Comparison of ENCODE assay signal across 20 mouse cellular contexts in the genomic region with DNA sequence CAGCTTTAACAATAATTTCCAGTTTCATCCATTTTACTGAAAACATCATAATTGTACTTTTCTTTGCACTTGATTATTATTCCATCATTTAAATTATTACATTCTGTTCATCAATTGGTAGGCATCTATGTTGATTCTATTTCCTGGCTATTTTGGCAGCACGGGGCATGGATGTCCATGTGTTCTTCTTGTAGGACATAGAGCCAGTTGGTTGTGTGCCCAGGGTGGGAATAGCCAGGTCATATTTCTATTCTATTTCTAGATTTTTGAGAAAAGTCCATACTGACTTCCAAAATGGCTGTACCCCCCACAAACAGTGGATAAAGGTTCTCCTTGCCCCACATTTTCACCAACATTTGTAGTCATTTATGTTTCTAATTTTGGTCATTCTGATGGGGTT. TPM values are rescaled to one million over a fixed set of nuclear protein-coding genes. Genes with fewer than 3 reads are reported as not detected.
DNase-seq lines count a peak whose midpoint lies in the region; ATAC-seq and TF ChIP-seq lines count a peak whose summit lies in the region.
"Had no signal": no experiment of that assay in that cellular context is flagged by ENCODE, and none has a peak within 500 bp of the region (broad histone marks: within the 10 kb centered on the region; RNA-seq: fewer than 3 reads in every experiment).

No protein-coding gene starts in this region.

- H3K27me3 ChIP-seq in cerebellum, adult 2 months (ENCODE audit: control insufficient read depth, insufficient read depth, low read length), result no peaks in the 10 kb centered on the region
- no peaks in the 10 kb centered on the region for H3K27me3 ChIP-seq in hindbrain, embryonic 12.5 days
- H3K27me3 ChIP-seq in hindbrain, embryonic 11.5 days (ENCODE audit: control insufficient read depth, insufficient read depth, low read length), result no peaks in the 10 kb centered on the region
- H3K27me3 ChIP-seq: CH12.LX; heart, embryonic 13.5 days; hindbrain, embryonic 13.5 days; Patski had no signal

- WGBS in cerebellum, adult 2 months, result 12% methylated on average over 1 of the region's 1 CpGs
- WGBS in hindbrain, embryonic 12.5 days, result 88% methylated on average over 1 of the region's 1 CpGs
- 96% methylated on average over 1 of the region's 1 CpGs for WGBS in hindbrain, embryonic 11.5 days

- TF ChIP-seq POLR2A in cerebellum, adult 2 months (IDR thresholded peaks at IDR 0.05; ENCODE audit: borderline replicate concordance, insufficient read depth, low read length), result no peak

- H3K4me3 ChIP-seq in cerebellum, adult 2 months (replicated peaks; ENCODE audit: insufficient read depth, low read depth, low read length), result no peak overlapping the region
- H3K4me3 ChIP-seq in hindbrain, embryonic 12.5 days, result no peak overlapping the region
- H3K4me3 ChIP-seq in hindbrain, embryonic 11.5 days (ENCODE audit: low read depth, low read length), result no peak overlapping the region
- H3K4me3 ChIP-seq: embryonic facial prominence, embryonic 10.5 days; forebrain, embryonic 10.5 days; gastrocnemius, adult 2 months; heart, embryonic 13.5 days; hindbrain, embryonic 13.5 days had no signal

- no peak for ATAC-seq in hindbrain, embryonic 12.5 days (ENCODE audit: low FRiP score)
- ATAC-seq in hindbrain, embryonic 11.5 days (ENCODE audit: low FRiP score), result no peak
- ATAC-seq: activated CD4-positive, CD25-positive, alpha-beta regulatory T cell, adult 4 months; forebrain, embryonic 14.5 days; hindbrain, postnatal 0 days; Patski had no signal

- H3K27ac ChIP-seq in cerebellum, adult 2 months (ENCODE audit: insufficient read depth, low read length), result no peak overlapping the region
- no peak overlapping the region for H3K27ac ChIP-seq in hindbrain, embryonic 12.5 days
- no peak overlapping the region for H3K27ac ChIP-seq in hindbrain, embryonic 11.5 days (ENCODE audit: low read depth, low read length)
- H3K27ac ChIP-seq: embryonic facial prominence, embryonic 10.5 days; forebrain, embryonic 10.5 days; gastrocnemius, adult 2 months; heart, embryonic 13.5 days; hindbrain, embryonic 13.5 days; hindbrain, postnatal 0 days had no signal

- TF ChIP-seq CTCF in cerebellum, adult 2 months (IDR thresholded peaks at IDR 0.05; ENCODE audit: borderline replicate concordance, insufficient read depth, low read depth, low read length), result no peak

- no peaks in the 10 kb centered on the region for H3K4me1 ChIP-seq in cerebellum, adult 2 months (ENCODE audit: control insufficient read depth, insufficient read depth, low read length)
- H3K4me1 ChIP-seq in hindbrain, embryonic 12.5 days, result no peaks in the 10 kb centered on the region
- H3K4me1 ChIP-seq in hindbrain, embryonic 11.5 days (replicated peaks; ENCODE audit: control insufficient read depth, insufficient read depth, low read length), result no peaks in the 10 kb centered on the region
- H3K4me1 ChIP-seq: embryonic facial prominence, embryonic 10.5 days; heart, embryonic 13.5 days; hindbrain, embryonic 13.5 days had no signal

- H3K36me3 ChIP-seq in hindbrain, embryonic 12.5 days, result no peaks in the 10 kb centered on the region
- no peaks in the 10 kb centered on the region for H3K36me3 ChIP-seq in hindbrain, embryonic 11.5 days (ENCODE audit: control insufficient read depth, insufficient read depth, low read length)
- H3K36me3 ChIP-seq: embryonic facial prominence, embryonic 10.5 days; forebrain, embryonic 10.5 days; heart, embryonic 13.5 days; hindbrain, embryonic 13.5 days had no signal

- peak; percentile 57 for DNase-seq in cerebellum, adult 11 months
- DNase-seq in cerebellum, adult 2 months, result peak; percentile 58 to 79
- peak; percentile 66 to 68 for DNase-seq in cerebellum, postnatal 10 days
- no peak for DNase-seq in hindbrain, embryonic 11.5 days (ENCODE audit: low spot score)
- DNase-seq in yolk sac, embryonic 10.5 days (ENCODE audit: low spot score), result no peak
- DNase-seq: adrenal gland, postnatal 14 days; gastrocnemius, adult 2 months; gastrocnemius, postnatal 36 days; heart, postnatal 36 days; kidney, adult 18-20 months had no signal

- H3K9ac ChIP-seq in hindbrain, embryonic 12.5 days, result no peak overlapping the region
- H3K9ac ChIP-seq in hindbrain, embryonic 11.5 days (ENCODE audit: low read depth, low read length), result no peak overlapping the region
- H3K9ac ChIP-seq: heart, embryonic 13.5 days; hindbrain, embryonic 13.5 days had no signal

- H3K4me2 ChIP-seq in hindbrain, embryonic 12.5 days (replicated peaks), result no peak overlapping the region
- H3K4me2 ChIP-seq in hindbrain, embryonic 11.5 days (replicated peaks; ENCODE audit: low read depth, low read length), result no peak overlapping the region
- H3K4me2 ChIP-seq: heart, embryonic 13.5 days; hindbrain, embryonic 13.5 days had no signal

- no peaks in the 10 kb centered on the region for H3K9me3 ChIP-seq in hindbrain, embryonic 12.5 days (replicated peaks)
- H3K9me3 ChIP-seq in hindbrain, embryonic 11.5 days (ENCODE audit: control insufficient read depth, low read length), result no peaks in the 10 kb centered on the region
- H3K9me3 ChIP-seq: embryonic facial prominence, embryonic 10.5 days; forebrain, embryonic 10.5 days; heart, embryonic 13.5 days; hindbrain, embryonic 13.5 days had no signal

RNA-seq across cellular contexts. Expression of gene Dpp6, which starts 19.0 kb away (rescaled TPM):
- 183 and 191 TPM in 2 replicates for polyA plus RNA-seq in cerebellum, adult 2 months (2012; rRNA removed)
- 26.9 and 27.2 TPM in 2 replicates for polyA plus RNA-seq in hindbrain, embryonic 12.5 days (2016; fragmentation: Nextera tagmentation; extraction: Ambion mirVana)
- 13.8 and 16.0 TPM in 2 replicates for polyA plus RNA-seq in hindbrain, embryonic 11.5 days (2014; fragmentation: Nextera tagmentation; extraction: Ambion mirVana)

Comparison
In these comparisons a context has a peak if more than half of its experiments do, and no peak if none do; other contexts are left out.
1. DNase-seq: peak in cerebellum, adult 11 months (single experiment), cerebellum, adult 2 months (2 of 2) and cerebellum, postnatal 10 days (2 of 2); none in hindbrain, embryonic 11.5 days (single experiment) and yolk sac, embryonic 10.5 days (single experiment).